Mouse (Mus musculus) ovary, postnatal 36 days (tissue): ENCODE results near the gene Usb1.
A peak's percentile ranks its signal among the peaks of the same experiment; 100 is the strongest.

Experiments used
- DNase-seq: peaks from one replicate; pipeline ENCODE4 v3.0.0; 2022; ENCODE audit warnings: low spot score, mixed read lengths

Gene Usb1

DNA sequence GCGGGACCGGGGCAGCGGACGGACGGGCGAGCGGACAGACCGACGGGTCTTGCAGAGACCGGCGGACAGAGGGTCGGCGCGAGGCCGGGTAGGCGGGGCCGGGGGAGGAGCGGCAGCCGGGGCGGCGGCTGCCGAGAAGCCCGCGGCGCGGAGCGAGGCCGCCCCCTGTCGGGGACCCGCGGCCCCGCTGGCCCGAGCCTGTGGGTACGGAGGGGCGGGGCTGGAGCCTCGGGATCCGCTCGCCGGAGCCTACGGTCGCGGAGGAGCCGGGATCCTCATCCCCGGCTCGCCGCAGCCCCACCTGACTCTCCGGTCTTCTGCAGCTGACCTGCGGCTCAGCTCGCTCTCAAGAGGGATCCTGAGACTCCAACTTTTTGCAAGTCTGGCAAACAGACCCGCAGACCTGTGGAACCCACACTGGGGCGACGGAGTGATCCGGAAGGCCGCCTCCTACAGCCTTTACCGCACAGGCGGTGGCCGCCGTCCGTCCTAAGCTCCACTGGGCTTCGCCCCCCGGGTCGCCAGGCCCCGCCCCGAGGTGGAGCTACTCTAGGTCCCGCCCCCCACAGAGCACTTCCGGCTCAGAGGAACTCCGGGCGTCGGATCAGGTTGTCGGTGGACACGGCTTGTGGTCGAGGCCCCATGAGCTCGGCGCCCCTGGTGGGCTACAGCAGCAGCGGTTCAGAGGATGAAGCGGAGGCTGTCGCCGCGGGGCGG is at the start of gene Usb1, which contains the start of gene Zfp319:
TSS of gene Usb1 (plus strand) at position 565 of the 717 bp plus-strand sequence.
TSS of gene Zfp319 (minus strand) at position 231 of the 717 bp plus-strand sequence.
- DNase-seq, result peak; percentile 96

DNA sequence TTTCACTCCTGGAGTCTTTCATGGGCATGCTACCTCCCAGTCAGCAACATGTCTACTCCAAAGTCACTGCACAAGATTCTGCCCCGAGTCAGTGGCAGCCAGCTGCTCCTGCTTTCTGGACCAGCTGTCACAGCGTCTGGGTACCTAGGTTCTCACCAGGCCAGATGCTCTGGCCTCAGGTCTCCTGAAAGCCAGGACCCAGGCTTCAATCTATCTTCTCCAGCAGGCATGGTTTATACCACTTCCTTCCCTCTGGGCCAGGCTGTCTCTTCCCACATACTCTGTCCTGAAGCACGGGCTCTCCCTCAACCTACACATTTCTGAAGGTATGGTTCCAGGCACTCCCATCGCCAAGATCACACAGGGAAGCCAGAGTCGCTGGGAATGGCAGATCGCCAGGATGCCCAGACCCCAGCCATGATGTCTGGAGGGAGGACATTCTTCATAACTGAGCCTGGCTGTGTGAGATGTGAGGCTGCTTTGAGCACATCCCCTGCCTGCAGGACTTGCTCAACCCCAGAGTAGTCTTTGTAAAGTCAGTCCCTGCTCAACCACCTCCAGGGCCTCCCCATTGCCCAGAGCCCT is 42.9 kb upstream of the Usb1 start:
- DNase-seq, result no peak

DNA sequence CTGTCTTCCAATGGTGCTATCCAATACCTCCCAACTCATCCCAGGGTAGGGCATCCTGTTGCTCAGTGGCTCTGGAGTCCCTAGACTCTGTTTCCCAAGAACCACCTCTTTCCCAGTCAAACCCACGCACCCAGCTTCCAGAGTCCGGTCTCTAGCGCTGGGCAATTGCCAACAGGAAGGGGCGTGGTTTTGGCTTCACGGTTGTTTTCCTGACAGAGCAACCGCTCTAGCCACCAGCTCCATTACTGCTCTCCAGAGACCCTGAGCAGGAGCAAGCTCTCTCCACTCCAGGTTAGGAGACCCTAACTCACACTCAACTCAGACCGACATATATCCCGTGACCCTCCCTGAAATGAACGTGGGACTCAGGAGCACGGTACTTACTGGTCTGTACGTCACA is 38.9 kb upstream of the Usb1 start:
- DNase-seq, result peak; percentile 87

DNA sequence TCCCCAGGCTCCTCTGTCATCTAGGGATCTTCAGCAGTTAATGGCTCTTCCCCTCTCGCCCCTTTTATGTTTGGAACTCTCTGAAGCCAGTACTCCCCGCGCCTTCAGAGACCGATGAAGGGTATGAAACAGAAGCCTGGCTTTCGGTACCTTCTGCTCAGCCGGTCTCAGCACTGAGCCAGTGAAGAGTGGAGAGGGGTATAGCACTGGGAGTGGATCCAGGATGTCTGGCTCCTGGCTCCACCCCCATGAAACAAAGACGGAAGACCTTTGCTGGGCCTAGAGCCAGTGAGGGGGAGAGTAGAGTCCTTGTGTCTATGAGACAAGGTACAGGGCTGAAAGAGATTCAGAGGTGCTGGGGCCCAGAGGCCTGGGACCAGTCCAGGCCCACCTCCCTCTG is 38.2 kb upstream of the Usb1 start:
- peak; percentile 58 for DNase-seq

DNA sequence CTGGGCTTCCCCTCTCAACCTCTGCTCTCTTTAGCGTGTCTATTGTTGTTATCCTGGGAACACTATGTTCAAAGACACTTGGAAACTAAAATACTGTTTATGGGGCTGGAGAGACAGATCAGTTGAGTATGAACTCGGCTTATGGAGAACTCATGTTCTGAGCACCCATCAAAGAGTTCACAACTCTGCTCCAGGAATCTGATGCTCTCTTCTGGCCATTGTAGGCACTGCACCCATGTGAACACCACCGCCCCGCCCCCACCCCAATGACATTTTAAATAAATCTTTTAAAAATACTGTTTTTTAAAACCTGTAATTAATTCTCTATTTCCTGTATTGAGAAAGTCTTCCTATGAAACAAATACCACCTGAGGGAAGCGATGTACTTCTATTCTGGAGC is 29.7 kb upstream of the Usb1 start:
- no peak for DNase-seq

DNA sequence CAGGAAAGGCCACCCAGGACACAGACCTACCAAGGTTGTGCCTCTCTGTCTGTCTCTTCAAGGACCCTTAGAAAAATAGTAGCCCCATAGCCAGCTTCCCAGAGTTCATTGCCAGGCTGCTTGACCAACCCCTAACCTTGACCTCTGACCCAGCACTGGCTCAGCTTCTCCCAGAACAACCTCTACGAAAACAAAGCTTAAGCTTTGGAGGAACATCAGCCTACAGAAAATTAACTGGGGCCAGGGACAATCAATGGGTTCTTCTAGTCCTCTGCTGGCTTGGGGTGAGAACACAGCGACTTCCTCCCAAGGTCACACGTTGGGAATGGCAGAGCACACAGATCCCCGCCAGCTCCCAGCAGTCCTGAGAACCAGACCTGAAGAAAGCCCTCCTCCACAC is 26.6 kb upstream of the Usb1 start:
- no peak for DNase-seq

DNA sequence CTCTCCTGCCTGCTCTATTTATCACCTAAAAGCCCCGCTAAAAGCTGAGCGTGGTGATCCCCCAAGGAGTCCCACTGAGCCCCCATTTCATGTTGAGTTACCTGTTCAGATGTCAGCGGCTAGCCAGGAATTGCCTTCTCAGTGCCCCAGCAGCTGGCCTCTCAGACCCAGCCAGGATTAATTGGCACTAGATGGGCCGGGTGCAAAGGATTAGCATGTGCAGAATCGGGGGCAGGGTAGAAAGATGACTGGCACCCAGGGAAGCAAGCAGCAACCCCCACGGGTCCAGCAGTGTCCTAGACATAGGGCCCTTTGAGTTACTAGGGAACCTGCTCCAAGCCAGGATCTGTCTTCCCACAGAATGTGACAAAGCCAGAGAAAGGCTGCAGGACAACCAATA is 25.7 kb upstream of the Usb1 start, which contains the start of gene Cngb1:
TSS of gene Cngb1 (minus strand) at position 155 of the 400 bp plus-strand sequence.
- DNase-seq, result no peak

DNA sequence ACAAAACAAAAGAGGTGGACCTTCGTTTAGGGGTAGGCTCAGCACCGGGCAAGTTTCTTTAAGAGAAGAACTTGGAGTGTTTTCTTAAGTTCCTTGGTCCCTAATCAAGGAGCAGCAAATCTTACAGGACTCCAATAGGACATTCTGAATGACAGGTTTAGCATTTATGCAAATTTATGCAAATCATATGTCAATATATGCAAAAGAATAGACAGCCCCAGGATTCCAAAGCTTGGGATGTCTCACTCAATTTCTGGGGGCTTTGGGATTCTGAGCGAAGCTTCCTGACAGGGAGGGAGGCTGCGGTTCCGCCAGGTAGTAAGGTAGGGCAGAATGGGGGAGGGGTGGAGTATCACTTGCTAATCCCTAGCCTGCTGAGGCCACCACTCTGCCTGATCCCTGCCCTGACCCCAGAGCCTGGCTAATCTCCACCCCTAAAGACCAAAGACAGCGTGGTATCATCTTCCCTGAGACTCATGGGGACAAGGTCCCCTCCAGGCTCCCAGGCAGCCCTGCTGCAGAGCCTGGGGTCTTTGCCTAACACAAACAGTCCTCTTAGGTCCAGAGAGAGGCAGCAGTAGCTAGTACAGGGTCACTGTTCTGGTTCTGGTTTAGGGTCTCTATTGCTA is 21.6 kb upstream of the Usb1 start, which contains the start of gene Tepp:
TSS of gene Tepp (plus strand) at position 225 of the 629 bp plus-strand sequence.
- no peak for DNase-seq

DNA sequence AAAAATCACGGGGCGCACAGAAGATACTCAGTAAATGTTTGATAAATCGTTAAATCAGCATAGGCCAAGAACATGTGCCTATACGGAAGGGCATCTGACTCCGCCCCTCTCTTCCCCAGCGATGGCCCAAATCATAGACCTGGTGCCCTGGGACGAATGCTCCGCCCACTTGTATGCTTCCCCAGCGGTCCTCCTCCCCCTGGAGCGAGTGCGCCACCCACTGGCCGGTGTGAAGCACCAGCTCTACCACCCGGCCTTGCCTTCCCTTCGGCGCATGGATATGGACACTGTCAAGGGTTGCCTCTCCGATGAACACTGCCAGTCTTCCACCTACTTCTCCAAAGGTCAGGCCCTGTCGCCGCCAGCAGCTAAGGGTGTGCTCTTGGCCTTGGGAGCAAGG is 19.2 kb upstream of the Usb1 start:
- DNase-seq, result peak; percentile 32

DNA sequence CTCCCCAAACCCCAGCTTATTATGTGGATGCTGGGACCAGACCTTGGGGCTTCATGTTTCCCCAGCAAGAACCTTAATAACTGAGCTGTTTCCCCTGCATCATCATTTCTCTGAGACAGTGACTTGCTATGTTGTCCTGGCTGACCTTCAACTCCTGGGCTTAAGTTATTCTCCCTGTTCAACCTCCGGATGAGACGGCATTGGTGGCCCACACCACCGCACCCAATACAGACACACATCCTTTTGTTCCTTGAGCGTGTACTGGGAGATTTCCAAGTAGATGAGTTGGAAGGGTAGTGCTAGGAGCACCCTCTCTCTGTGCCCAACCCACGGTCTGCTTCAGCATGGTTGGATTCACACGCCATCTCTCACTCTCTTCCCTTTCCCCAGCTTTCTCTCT is 18.2 kb upstream of the Usb1 start:
- no peak for DNase-seq

DNA sequence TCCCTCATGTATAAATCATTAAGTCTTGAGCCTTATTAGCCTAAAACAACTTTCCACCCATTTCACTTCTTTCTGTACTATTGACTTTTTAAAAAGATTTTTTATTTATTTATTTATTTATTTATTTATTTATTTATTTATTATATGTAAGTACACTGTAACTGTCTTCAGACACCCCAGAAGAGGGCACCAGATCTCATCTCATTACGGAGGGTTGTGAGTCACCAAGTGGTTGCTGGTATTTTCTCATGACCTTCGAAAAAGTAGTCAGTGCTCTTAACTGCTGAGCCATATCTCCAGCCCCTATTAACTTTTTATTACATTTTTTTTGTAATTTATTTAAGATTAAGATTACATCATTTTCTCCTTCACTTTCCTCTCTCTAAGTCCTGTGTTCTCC is 17.4 kb upstream of the Usb1 start:
- DNase-seq, result no peak

DNA sequence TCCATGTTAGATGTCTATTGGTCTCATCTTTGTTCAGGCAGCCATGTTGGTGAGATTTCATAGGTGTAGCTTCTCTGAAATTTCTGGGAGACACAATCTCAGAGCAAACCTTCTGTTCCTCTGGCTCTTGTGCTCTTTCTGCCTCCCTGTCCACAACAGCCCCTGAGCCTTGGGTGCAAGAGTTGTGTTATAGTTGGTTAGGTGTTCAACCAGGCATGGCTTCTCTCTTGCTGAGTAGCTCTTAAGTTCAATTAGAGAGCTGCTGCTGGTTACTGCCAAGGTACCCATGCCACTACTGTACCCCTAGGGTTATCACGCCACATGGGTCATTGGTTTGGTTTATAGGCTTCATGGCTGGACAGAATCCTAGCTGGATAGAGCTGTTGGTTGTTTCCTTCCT is 16.7 kb upstream of the Usb1 start:
- no peak for DNase-seq

DNA sequence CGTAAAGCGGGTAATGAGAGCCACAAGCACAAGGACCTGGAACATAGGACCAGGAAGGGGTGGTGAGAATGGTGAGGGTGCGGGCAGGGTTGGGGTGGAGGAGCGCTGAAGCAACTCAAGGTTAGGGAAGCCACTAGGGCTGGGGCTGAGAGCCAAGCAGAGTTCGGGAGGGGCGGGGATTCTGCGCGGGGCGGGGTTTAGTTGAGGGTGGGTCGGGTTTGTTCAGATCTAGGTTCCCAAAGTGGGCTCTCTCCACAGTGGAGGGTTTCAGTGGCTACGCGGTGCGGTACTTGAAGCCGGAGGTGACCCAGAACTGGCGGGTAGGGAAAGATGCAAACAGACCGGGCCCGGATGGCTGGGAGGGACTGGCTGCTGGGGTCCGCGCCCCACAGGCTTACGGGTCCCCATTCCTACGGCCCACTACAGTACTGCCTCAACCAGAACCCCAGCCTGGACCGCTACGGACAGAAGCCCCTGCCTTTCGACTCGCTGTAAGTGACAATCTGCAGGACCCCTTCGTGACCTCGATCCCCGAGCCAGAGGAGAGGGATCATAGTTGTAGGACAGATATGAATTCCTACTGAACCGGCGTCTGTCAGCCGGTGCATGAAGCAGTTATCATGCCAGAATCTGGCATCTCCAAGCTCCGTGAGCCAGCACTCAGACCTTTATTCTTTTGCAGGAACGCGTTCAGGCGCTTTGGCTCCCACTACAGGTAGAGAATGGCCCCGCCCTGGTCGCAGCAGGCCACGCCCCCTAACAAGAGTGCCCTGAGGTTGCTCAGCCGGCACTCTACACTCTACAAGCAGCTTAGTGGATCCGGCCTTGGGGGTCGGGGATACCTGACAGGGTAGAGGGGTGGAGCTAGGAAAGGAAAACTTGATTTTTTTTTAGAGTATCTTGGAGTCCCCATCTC is 11.6 kb upstream of the Usb1 start:
- DNase-seq, result peak; percentile 67

DNA sequence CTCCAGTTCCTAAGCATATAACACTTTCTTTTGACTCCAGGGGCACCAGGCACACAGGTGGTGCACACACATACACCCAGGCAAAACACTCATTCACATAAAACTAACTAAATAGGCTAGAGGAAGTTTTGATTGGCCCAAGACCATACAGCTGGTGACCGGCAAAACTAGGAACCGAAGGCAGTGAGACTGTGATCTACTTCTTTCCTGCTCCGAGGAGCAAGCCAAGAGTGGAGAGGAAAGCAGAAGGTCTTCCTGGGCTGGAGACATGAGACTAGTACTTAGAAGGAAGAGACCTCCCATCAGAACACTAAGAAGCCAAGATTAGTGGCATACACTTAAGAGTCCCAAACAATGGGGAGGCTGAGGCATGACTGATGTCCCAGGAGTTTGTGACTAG is 8.9 kb upstream of the Usb1 start:
- DNase-seq, result no peak

DNA sequence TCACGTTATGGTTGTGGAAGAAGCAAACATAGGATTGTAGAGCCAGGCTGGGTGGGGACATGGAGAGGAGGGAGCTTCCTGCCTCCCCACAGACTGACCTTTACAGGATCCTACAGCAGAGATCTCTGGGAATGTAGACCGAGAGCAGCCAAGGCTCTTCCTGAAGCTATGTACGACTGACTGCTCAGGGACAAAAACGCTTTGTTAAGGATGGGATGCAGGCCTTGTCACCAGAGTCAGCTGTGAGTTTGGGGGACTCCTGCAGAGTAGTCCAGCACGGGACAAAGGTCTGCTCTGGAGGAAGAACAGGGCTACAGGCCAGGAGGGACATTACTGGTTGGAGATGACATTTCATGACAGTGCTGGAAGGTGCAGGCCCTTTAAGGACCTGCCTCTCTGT is 7.4 kb upstream of the Usb1 start:
- DNase-seq, result no peak

DNA sequence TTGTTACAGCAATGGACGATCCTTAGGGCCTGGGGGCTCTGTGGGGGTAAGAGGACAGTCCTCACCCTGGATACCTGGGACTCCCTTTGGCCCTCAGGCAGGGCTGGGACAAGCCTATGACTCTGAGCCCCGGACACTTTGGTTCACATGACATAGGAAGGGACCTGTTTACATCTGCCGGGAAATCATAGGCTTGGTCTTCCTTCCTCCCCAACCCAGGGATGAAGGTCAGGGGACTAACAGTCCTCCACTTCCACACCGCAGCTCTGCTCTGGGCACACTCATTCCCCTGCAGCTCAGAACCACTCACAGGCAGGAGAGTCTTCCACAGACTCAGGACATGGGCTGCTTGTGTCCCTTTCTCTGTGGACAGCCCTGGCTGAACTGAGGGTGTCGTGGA is 5.3 kb upstream of the Usb1 start:
- DNase-seq, result no peak

DNA sequence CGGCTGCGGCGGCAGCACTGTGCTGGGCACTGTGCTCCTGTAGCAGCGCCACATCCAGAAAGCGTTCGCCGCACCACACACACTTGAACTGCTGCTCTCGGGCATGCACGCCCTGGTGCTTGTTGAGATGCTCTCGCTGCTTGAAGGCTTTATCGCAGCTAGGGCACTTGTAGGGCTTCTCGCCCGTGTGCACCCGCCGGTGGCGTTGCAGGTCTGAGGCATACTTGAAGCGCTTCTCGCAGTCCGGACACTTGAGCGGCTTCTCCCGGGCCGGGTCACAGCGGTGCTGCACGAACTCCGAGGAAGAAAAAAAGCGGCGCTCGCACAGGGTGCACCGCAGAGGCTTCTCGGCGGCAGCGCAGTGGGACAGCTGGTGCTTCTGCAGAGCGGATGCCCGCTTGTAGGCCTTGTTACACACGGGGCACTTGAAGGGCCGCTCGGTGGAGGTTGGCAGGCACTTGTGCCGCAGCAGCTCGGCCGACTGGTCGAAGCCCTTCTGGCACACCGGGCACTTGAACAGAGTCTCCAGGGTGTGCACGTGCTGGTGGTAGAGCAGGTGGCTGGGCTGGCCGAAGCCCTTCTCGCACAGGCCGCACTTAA is 4.1 kb upstream of the Usb1 start:
- DNase-seq, result no peak

DNA sequence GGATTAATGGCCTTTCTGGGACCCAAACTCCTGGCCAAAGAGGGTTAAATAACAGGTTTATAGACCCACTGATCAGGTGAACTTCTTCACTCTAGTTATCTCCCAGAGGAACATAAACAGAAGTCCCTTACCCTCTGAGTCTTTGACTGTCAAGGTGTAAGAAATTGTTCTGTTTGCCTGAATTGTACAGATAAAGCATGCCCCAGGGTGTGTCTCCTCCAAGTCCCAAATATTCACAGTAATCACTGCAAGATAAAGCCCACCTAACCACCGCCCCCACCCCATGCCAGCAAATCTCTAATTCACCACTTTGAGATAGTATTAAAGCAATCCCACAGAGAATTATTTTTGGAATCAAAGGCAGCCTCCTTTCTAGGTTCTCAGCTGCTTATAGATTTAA is 1.7 kb upstream of the Usb1 start:
- DNase-seq, result no peak

DNA sequence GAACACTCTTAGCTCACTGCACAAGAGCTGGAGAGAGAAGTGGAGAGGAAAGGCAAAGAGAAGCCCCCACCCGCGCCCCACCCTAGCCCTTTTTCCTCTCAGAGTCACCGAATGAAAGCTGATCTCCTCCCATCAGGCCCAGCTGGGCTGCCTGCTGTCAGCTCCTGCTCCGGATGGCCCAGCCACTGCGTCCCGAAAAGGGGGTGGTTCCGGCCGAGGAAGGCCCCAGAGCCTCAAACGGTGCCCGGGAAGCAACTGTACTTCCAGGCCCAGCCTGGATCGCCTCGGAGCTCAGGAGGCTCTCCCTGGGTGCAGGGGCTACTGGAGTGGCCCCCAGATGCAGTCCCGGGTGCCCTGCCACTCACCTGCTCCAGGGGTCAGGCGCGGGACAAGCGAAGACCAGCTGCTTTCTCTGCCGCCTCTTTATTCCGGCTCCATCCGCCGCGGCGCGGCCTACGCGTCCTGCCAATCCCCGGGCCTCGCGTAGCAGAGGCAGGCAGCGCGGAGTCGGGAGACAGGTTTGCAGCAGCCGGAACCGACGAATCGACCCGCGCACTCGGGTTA is 846 bp upstream of the Usb1 start:
- DNase-seq, result no peak

DNA sequence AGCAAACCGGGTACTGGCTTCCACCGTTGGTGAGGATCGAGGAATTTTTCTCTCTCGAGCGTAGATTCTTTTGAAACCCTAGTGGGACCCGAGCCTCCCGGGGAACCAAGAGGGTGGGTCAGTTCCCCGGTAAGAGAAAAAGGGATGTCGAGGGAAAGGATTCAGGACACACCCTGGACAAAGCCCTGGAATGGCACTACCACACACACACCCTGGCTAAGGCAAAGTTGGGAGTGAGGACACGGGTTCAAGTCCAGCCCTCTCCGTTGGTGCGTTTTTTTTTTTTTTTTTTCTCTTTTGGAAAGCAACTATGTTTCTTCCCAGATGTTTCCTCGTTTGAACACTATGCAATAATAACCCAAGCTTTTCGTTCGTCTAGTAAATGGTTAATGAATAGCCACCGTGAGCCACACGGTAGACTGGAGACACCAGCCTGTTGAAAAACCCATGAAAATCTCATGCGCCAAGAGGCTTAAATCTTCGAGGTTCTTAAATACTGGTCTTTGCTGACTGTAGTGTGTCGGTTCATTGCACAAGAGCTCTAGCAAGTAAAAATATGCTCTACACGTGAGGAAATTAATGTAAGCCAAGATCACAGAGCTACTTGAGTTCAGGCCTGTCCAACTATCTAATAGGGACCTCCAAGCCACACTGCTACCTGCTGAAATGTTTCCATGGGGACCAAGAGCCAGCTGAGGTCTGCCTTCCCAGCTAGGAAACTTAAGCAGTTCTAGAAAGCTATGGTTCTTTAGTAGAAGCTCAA is 534 bp downstream of the Usb1 start:
- no peak for DNase-seq

DNA sequence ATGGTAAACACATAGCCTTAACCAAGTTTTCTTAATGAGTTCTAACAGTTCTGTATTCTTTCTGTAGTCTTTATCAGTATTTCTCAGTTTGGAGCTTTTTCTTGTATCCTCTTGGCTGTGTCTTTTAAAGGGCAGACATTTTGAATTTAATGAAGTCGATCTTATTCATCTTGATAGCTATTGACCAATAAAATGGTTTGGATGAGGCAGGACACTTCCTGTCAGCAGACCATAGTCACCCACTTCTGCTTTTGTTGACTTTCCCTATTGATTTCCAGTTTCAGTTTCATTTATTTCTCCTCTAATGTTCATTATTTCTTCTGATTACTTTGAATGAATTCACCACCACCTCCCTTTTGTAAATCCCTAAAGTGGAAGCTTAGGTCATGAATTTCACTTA is 3.6 kb downstream of the Usb1 start:
- no peak for DNase-seq
